Comparison of ENCODE assay signal across 9 mouse cellular contexts in the genomic region with DNA sequence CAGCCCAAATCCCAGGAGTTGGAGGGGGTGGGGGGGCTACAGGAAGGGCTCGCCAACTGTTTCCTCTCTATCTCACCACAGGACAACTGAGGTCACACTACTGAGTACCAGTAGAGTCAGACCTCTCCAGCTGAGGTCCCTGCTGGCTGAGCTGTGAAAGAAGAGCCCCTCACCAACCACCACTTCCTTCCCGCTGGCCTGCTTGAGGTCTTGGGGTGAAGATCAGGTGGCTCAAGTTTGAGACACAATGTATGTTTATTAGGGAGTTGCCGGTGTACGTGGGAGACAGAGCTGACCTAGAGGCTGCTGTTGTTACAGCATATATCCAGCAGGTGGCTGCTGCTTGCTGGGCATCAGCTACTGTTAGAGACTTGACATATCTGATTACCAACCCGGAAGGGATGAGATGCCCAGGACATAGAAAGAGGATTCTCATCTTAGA. TPM values are rescaled to one million over a fixed set of nuclear protein-coding genes. Genes with fewer than 3 reads are reported as not detected.
DNase-seq lines count a peak whose midpoint lies in the region; ATAC-seq and TF ChIP-seq lines count a peak whose summit lies in the region.
"Had no signal": no experiment of that assay in that cellular context is flagged by ENCODE, and none has a peak within 500 bp of the region (broad histone marks: within the 10 kb centered on the region; RNA-seq: fewer than 3 reads in every experiment).

No protein-coding gene starts in this region.

- 2% methylated on average over 5 of the region's 5 CpGs for WGBS in thymus, adult 2 months
- WGBS in heart, embryonic 12.5 days, result 5% methylated on average over 5 of the region's 5 CpGs
- WGBS in midbrain, embryonic 14.5 days, result 5% methylated on average over 5 of the region's 5 CpGs

- no peaks in the 10 kb centered on the region for H3K9me3 ChIP-seq in heart, embryonic 12.5 days (replicated peaks)
- H3K9me3 ChIP-seq in midbrain, embryonic 14.5 days (ENCODE audit: control insufficient read depth, low read length), result no peaks in the 10 kb centered on the region

- H3K4me1 ChIP-seq in thymus, adult 2 months (replicated peaks; ENCODE audit: control insufficient read depth, insufficient read depth, low read length), result peaks cover 11% of the 10 kb centered on the region; the same call in 1 of the 2 replicates
- peaks cover 25% of the 10 kb centered on the region for H3K4me1 ChIP-seq in heart, embryonic 12.5 days (replicated peaks)
- 0 out of 2 replicates have a peak, but pooled peaks cover 4% of the 10 kb centered on the region for H3K4me1 ChIP-seq in midbrain, embryonic 14.5 days (ENCODE audit: control insufficient read depth, insufficient read depth, low read length)

- TF ChIP-seq CTCF in thymus, adult 2 months (IDR thresholded peaks at IDR 0.05; ENCODE audit: borderline replicate concordance, control insufficient read depth, extremely low read depth, insufficient read depth, low read length, poor library complexity), result peak; percentile 52; the same call in 1 of the 2 replicates

- DNase-seq in thymus, adult 2 months, result peak; percentile 31
- no peak for DNase-seq in thymus, adult 18-20 months
- peak; percentile 49 for DNase-seq in c-Kit-positive CD71-negative TER-119-negative erythroid progenitor cells, embryonic 14.5 days (ENCODE audit: low read depth)
- peak; percentile 55 to 56 for DNase-seq in kidney, postnatal 25 days
- peak; percentile 82 for DNase-seq in midbrain, embryonic 14.5 days
- DNase-seq in ovary, adult 18-20 months (ENCODE audit: low spot score), result no peak
- DNase-seq in layer of hippocampus, postnatal 10 days (ENCODE audit: low spot score in 2 of 2), result no peak

- H3K27me3 ChIP-seq in thymus, adult 2 months (ENCODE audit: control insufficient read depth, insufficient read depth, low read length), result peaks cover 3% of the 10 kb centered on the region; the same call in 1 of the 2 replicates
- H3K27me3 ChIP-seq in heart, embryonic 12.5 days (replicated peaks), result 0 out of 2 replicates have a peak, but pooled peaks cover 2% of the 10 kb centered on the region
- peaks cover 28% of the 10 kb centered on the region for H3K27me3 ChIP-seq in midbrain, embryonic 14.5 days (ENCODE audit: control insufficient read depth, insufficient read depth, low read length)

- H3K4me2 ChIP-seq in heart, embryonic 12.5 days, result peak overlapping the region; percentile 46
- H3K4me2 ChIP-seq in midbrain, embryonic 14.5 days (ENCODE audit: low read length), result no peak overlapping the region

- H3K36me3 ChIP-seq in thymus, adult 2 months (ENCODE audit: control insufficient read depth, insufficient read depth, low read length), result no peaks in the 10 kb centered on the region
- H3K36me3 ChIP-seq in heart, embryonic 12.5 days, result no peaks in the 10 kb centered on the region
- H3K36me3 ChIP-seq in midbrain, embryonic 14.5 days (ENCODE audit: control insufficient read depth, insufficient read depth, low read length), result no peaks in the 10 kb centered on the region

- H3K9ac ChIP-seq in heart, embryonic 12.5 days, result no peak overlapping the region
- no peak overlapping the region for H3K9ac ChIP-seq in midbrain, embryonic 14.5 days (replicated peaks; ENCODE audit: low read length)

- TF ChIP-seq POLR2A in thymus, adult 2 months (IDR thresholded peaks at IDR 0.05; ENCODE audit: control insufficient read depth, extremely low read depth, insufficient read depth, low read length, poor library complexity), result no peak

- peak; percentile 29; the same call in 1 of the 2 replicates for ATAC-seq in heart, embryonic 12.5 days (ENCODE audit: insufficient number of reproducible peaks, low FRiP score)
- 0 out of 2 replicates have a peak, but pooled peaks have one; percentile 29 for ATAC-seq in midbrain, embryonic 14.5 days (ENCODE audit: low FRiP score, low TSS enrichment)

- H3K27ac ChIP-seq in thymus, adult 2 months (ENCODE audit: control insufficient read depth, insufficient read depth, low read length), result no peak overlapping the region
- no peak overlapping the region for H3K27ac ChIP-seq in heart, embryonic 12.5 days (ENCODE audit: poor library complexity, severe bottlenecking)
- no peak overlapping the region for H3K27ac ChIP-seq in midbrain, embryonic 14.5 days (replicated peaks; ENCODE audit: low read depth, low read length)

- no peak overlapping the region for H3K4me3 ChIP-seq in thymus, adult 2 months (ENCODE audit: control insufficient read depth, insufficient read depth, low read length)
- no peak overlapping the region for H3K4me3 ChIP-seq in heart, embryonic 12.5 days
- no peak overlapping the region for H3K4me3 ChIP-seq in midbrain, embryonic 14.5 days (replicated peaks; ENCODE audit: low read depth, low read length)

RNA-seq across cellular contexts. Expression of gene Adamts14, which starts 2.5 kb away (rescaled TPM):
- 2.7 and 3.3 TPM in 2 replicates for polyA plus RNA-seq in thymus, adult 2 months (2012; rRNA removed)
- polyA plus RNA-seq in heart, embryonic 12.5 days (2016; fragmentation: Nextera tagmentation; extraction: Ambion mirVana), result 1.1 and 1.2 TPM in 2 replicates
- polyA plus RNA-seq in midbrain, embryonic 14.5 days (2014; fragmentation: Nextera tagmentation; extraction: Ambion mirVana), result 0.15 and 0.22 TPM in 2 replicates
- 1 to 10 TPM; 1.2 to 1.4 TPM for total RNA-seq in layer of hippocampus, postnatal 10 days (2021)

RNA-seq across cellular contexts. Expression of gene Prf1, which starts 21.9 kb away (rescaled TPM):
- 5.7 and 6.1 TPM in 2 replicates for polyA plus RNA-seq in thymus, adult 2 months (2012; rRNA removed)
- 0.10 TPM in 1 of 2 replicates, not detected in the other for polyA plus RNA-seq in heart, embryonic 12.5 days (2016; fragmentation: Nextera tagmentation; extraction: Ambion mirVana)
- not detected in 2 replicates for polyA plus RNA-seq in midbrain, embryonic 14.5 days (2014; fragmentation: Nextera tagmentation; extraction: Ambion mirVana)
- total RNA-seq in layer of hippocampus, postnatal 10 days (2021), result not detected
- total RNA-seq: left cerebral cortex, postnatal 14 days had no signal

Comparison
In these comparisons a context has a peak if more than half of its experiments do, and no peak if none do; other contexts are left out.
1. DNase-seq: peak in thymus, adult 2 months (single experiment), c-Kit-positive CD71-negative TER-119-negative erythroid progenitor cells, embryonic 14.5 days (single experiment), kidney, postnatal 25 days (2 of 2) and midbrain, embryonic 14.5 days (single experiment); none in thymus, adult 18-20 months (0 of 2), ovary, adult 18-20 months (single experiment) and layer of hippocampus, postnatal 10 days (0 of 2).